Mouse (Mus musculus) heart, adult 2 months (tissue): Measurements from ENCODE around the gene Chml.

Experiments used
- CTCF ChIP-seq: fragments of 200-600 bp; IDR thresholded peaks from 2 replicates; pipeline ENCODE4 v1.8.1; 2022; ENCODE audit warnings: antibody characterized with exemption, mild to moderate bottlenecking, moderate library complexity
- EP300 ChIP-seq: fragments of 200-500 bp; IDR thresholded peaks from 2 replicates; pipeline ENCODE4 v1.6.1; 2011; ENCODE audit warnings: low read depth, low read length, control low read depth; ENCODE audit not compliant: insufficient read depth
- POLR2A ChIP-seq: fragments of 200-500 bp; IDR thresholded peaks from 2 replicates; pipeline ENCODE4 v1.6.1; 2011; ENCODE audit warnings: mild to moderate bottlenecking, low read depth, low read length, control low read depth; ENCODE audit not compliant: insufficient read depth

- TF ChIP-seq POLR2A (no peak), CTCF (no peak), EP300 (no peak)
These were observed 5.6 kb upstream of the Chml start, which contains the start of gene Wdr64 for GRCm38 (mm10) chr1:175698293-175698692.
